Mouse (Mus musculus): Measurements from ENCODE around the gene Dnah8. TPM values are rescaled to one million over a fixed set of nuclear protein-coding genes. Genes with fewer than 3 reads are reported as not detected.
A peak's percentile ranks its signal among the peaks of the same experiment; 100 is the strongest.

Gene Dnah8
- polyA plus RNA-seq, 1 experiment from 2014 or later, result 0.58 TPM

DNA sequence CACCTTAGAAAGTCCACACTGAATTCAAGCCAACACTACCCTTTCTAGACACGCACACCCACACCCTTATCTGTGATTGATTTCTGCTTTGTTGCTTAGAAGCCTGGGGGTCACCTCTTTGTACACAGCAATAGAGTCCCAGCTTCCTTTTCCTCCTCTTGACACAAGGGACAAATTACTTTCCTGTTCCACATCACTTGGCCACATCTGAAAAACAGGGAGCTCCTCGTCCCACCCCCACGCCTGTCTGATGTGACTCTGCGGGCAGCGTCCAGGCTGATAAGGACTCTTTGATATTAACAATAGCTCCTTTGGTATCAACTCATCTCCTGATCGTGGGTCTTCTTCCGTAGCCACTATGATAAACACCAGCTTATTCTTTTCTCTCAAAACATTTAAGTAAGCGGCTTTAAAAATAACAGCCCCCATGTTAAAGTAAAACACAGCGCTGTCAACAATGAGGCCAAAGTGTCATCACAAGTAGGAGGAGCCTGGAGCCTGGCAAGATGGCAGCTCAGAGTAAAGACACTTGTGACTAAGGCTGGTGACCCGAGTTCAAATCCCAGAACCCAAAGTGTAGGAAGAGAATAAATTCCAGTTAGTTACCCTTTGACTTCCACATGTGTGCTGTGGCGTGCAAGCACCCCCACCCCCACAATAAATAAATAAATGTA is 234.6 kb downstream of the Dnah8 start:
- ATAC-seq (replicated peaks; ENCODE audit: low FRiP score, low TSS enrichment, low read depth) (no peak), DNase-seq (ENCODE audit: low spot score) (no peak)
- Histone ChIP-seq H3K27ac (ENCODE audit: low read depth) (no peak overlapping the region), H3K4me1 (replicated peaks; ENCODE audit: control insufficient read depth, insufficient read depth, low read length) (no peaks in the 10 kb centered on the region), H3K4me2 (ENCODE audit: low read length) (no peak overlapping the region), H3K36me3 (ENCODE audit: control insufficient read depth, insufficient read depth, low read length) (no peaks in the 10 kb centered on the region), H3K9me3 (ENCODE audit: control insufficient read depth, low read length) (no peaks in the 10 kb centered on the region), H3K27me3 (replicated peaks; ENCODE audit: control insufficient read depth, insufficient read depth, low read length) (no peaks in the 10 kb centered on the region), H3K9ac (ENCODE audit: low read length) (no peak overlapping the region), H3K4me3 (ENCODE audit: low read depth, low read length) (no peak overlapping the region)
- whole genome bisulfite sequencing, result 54% methylated on average over 11 of the region's 11 CpGs

DNA sequence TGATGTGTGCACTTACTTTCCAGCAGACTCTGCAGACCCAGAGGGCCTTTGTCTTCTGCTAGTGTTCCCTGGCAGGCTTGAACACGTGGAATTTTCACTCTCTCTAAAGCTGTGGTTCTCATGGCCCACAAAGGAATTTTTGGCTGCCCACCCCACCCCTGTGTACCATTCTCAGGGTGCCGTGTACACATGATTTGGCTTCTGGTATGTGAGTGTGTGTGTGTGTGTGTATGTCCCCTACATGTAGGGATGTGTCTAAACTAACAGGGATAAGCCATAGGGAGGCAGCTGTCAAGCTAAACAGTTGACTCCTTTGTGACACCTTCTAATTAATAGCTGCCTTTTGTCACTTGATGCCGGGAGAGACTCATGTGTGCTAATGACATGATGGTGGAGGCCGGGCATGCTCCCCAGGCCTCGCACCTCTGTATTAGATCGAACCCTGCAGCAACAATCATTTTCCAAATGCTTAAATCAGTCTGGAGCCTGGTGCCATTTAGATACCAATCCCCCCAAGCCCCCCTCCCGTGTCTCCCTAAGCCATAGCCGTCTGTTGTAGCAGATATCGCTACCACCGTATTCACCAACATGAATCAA is 235.9 kb downstream of the Dnah8 start:
- no peak for ATAC-seq (replicated peaks; ENCODE audit: low FRiP score, low TSS enrichment, low read depth)
- no peak overlapping the region for H3K9ac ChIP-seq (ENCODE audit: low read length)
- no peak overlapping the region for H3K27ac ChIP-seq (ENCODE audit: low read depth)
- WGBS, result 65% methylated on average over 10 of the region's 10 CpGs
- no peak overlapping the region for H3K4me2 ChIP-seq (ENCODE audit: low read length)
- H3K36me3 ChIP-seq (ENCODE audit: control insufficient read depth, insufficient read depth, low read length), result no peaks in the 10 kb centered on the region
- no peaks in the 10 kb centered on the region for H3K4me1 ChIP-seq (replicated peaks; ENCODE audit: control insufficient read depth, insufficient read depth, low read length)
- DNase-seq (ENCODE audit: low spot score), result no peak
- H3K27me3 ChIP-seq (replicated peaks; ENCODE audit: control insufficient read depth, insufficient read depth, low read length), result no peaks in the 10 kb centered on the region
- no peaks in the 10 kb centered on the region for H3K9me3 ChIP-seq (ENCODE audit: control insufficient read depth, low read length)
- no peak overlapping the region for H3K4me3 ChIP-seq (ENCODE audit: low read depth, low read length)

DNA sequence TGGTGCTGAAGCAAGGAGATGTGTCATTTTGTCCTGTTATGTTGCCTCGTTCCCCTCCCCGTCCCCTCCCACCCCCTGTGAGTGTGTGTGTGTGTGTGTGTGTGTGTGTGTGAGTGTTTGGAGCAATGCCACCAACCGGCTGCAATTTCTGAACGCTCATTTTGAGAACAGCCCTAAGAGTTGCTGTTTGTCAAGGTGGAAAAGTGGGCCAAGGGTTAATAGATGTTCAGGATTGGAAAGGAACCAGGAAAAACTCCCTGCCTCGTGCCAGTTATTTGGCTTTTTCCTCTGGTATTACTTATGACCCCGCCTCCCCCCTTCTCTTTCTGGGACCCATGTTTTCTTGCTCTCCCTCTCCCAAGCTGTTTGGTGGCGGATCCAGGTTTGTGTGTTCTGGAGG is 236.5 kb downstream of the Dnah8 start:
- WGBS, result 54% methylated on average over 7 of the region's 7 CpGs
- Histone ChIP-seq H3K27me3 (replicated peaks; ENCODE audit: control insufficient read depth, insufficient read depth, low read length) (no peaks in the 10 kb centered on the region), H3K9me3 (ENCODE audit: control insufficient read depth, low read length) (no peaks in the 10 kb centered on the region), H3K4me3 (ENCODE audit: low read depth, low read length) (no peak overlapping the region), H3K9ac (ENCODE audit: low read length) (no peak overlapping the region), H3K4me2 (ENCODE audit: low read length) (no peak overlapping the region), H3K27ac (ENCODE audit: low read depth) (no peak overlapping the region), H3K4me1 (replicated peaks; ENCODE audit: control insufficient read depth, insufficient read depth, low read length) (no peaks in the 10 kb centered on the region), H3K36me3 (ENCODE audit: control insufficient read depth, insufficient read depth, low read length) (no peaks in the 10 kb centered on the region)
- DNase-seq (ENCODE audit: low spot score) (no peak), ATAC-seq (replicated peaks; ENCODE audit: low FRiP score, low TSS enrichment, low read depth) (no peak)

DNA sequence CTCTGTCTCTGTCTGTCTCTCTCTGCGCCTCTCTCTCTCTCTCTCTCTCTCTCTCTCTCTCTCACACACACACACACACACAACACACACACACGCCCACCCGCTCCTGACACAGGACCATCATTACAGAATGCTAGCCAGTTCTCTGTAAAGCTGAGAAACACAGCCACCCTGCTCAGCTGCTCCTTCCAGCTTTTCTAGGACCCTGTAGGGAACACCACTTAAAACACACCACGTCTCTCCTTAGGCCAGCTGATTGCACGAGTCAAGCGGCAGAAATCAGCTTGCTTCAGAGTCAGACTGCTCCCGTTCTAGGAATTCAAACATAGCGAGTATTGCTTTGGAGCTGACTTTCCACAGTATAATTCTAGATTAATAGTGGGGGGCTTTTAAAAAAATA is 242.1 kb downstream of the Dnah8 start:
- H3K4me3 ChIP-seq (ENCODE audit: low read depth, low read length), result no peak overlapping the region
- 70% methylated on average over 8 of the region's 8 CpGs for WGBS
- no peaks in the 10 kb centered on the region for H3K27me3 ChIP-seq (replicated peaks; ENCODE audit: control insufficient read depth, insufficient read depth, low read length)
- no peaks in the 10 kb centered on the region for H3K9me3 ChIP-seq (ENCODE audit: control insufficient read depth, low read length)
- H3K4me1 ChIP-seq (replicated peaks; ENCODE audit: control insufficient read depth, insufficient read depth, low read length), result no peaks in the 10 kb centered on the region
- no peaks in the 10 kb centered on the region for H3K36me3 ChIP-seq (ENCODE audit: control insufficient read depth, insufficient read depth, low read length)
- no peak overlapping the region for H3K9ac ChIP-seq (ENCODE audit: low read length)
- no peak overlapping the region for H3K27ac ChIP-seq (ENCODE audit: low read depth)
- no peak overlapping the region for H3K4me2 ChIP-seq (ENCODE audit: low read length)
- DNase-seq (ENCODE audit: low spot score) (no peak), ATAC-seq (replicated peaks; ENCODE audit: low FRiP score, low TSS enrichment, low read depth) (no peak)

DNA sequence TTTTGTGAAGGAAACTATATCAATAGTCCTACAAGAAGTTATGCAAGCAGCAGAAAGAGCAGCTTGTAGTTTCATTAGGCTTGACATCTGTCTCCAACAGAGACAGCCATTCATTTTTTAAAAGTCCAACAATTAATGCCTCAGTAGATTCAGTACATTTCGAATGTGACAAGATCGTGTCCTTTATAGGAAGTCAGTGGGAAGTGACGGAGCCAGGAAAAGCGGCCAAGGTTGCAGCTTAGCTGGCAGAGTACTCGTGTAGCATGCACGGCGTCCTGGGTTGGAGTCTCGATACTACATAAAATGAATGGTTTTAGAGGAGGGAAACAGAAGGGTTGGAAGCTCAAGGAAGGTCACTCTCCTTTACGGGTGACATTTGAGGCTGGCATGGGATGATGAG is 242.8 kb downstream of the Dnah8 start:
- no peaks in the 10 kb centered on the region for H3K4me1 ChIP-seq (replicated peaks; ENCODE audit: control insufficient read depth, insufficient read depth, low read length)
- no peaks in the 10 kb centered on the region for H3K36me3 ChIP-seq (ENCODE audit: control insufficient read depth, insufficient read depth, low read length)
- H3K4me3 ChIP-seq (ENCODE audit: low read depth, low read length), result no peak overlapping the region
- 86% methylated on average over 9 of the region's 9 CpGs for WGBS
- no peak overlapping the region for H3K27ac ChIP-seq (ENCODE audit: low read depth)
- no peak overlapping the region for H3K4me2 ChIP-seq (ENCODE audit: low read length)
- no peaks in the 10 kb centered on the region for H3K9me3 ChIP-seq (ENCODE audit: control insufficient read depth, low read length)
- DNase-seq (ENCODE audit: low spot score), result no peak
- no peak overlapping the region for H3K9ac ChIP-seq (ENCODE audit: low read length)
- no peak for ATAC-seq (replicated peaks; ENCODE audit: low FRiP score, low TSS enrichment, low read depth)
- H3K27me3 ChIP-seq (replicated peaks; ENCODE audit: control insufficient read depth, insufficient read depth, low read length), result no peaks in the 10 kb centered on the region

DNA sequence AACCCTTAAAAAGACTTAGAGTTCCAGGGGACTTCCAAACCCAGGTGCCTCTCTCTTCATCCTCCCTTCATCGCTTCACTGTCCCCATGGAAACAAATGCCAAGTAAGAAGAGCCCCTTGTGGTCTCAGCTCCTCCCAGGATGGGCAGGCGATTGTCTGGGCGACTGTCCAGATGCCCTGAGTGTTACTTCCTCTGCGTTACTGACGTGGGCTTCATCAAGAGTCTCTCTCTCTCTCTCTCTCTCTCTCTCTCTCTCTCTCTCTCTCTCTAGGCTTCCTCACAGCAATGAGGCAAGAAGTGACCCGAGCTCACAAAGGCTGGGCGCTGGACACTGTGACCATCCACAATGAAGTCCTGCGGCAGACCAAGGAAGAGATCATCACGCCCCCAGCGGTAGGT is 246.9 kb downstream of the Dnah8 start:
- Histone ChIP-seq H3K4me2 (ENCODE audit: low read length) (no peak overlapping the region), H3K4me3 (ENCODE audit: low read depth, low read length) (no peak overlapping the region), H3K27me3 (replicated peaks; ENCODE audit: control insufficient read depth, insufficient read depth, low read length) (no peaks in the 10 kb centered on the region), H3K36me3 (ENCODE audit: control insufficient read depth, insufficient read depth, low read length) (no peaks in the 10 kb centered on the region), H3K4me1 (replicated peaks; ENCODE audit: control insufficient read depth, insufficient read depth, low read length) (no peaks in the 10 kb centered on the region), H3K9ac (ENCODE audit: low read length) (no peak overlapping the region), H3K9me3 (ENCODE audit: control insufficient read depth, low read length) (no peaks in the 10 kb centered on the region), H3K27ac (ENCODE audit: low read depth) (no peak overlapping the region)
- 33% methylated on average over 10 of the region's 10 CpGs for WGBS
- DNase-seq (ENCODE audit: low spot score) (no peak), ATAC-seq (replicated peaks; ENCODE audit: low FRiP score, low TSS enrichment, low read depth) (no peak)

DNA sequence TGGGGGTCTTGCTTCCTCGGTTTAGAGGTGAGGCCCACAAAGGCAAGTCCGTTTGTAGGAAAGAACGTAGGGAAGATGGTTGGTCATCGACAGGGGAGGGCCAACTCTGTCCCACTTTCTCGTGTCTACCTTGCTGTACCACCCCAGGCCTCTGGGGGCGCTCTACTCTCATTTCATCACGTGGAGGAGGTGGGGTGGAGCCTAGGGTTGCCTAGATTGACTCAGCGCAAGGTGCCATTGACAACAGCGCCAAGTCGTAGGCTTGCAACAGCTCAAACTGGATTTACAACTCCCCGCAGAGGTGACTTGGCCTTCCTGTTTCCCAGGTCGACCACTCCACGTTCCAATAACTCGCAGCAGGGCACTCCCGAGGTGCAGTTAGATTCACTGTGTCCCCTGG is 250.1 kb downstream of the Dnah8 start:
- 58% methylated on average over 15 of the region's 15 CpGs for WGBS
- no peak for ATAC-seq (replicated peaks; ENCODE audit: low FRiP score, low TSS enrichment, low read depth)
- Histone ChIP-seq H3K4me3 (ENCODE audit: low read depth, low read length) (no peak overlapping the region), H3K9ac (ENCODE audit: low read length) (no peak overlapping the region), H3K4me1 (replicated peaks; ENCODE audit: control insufficient read depth, insufficient read depth, low read length) (no peaks in the 10 kb centered on the region), H3K27me3 (replicated peaks; ENCODE audit: control insufficient read depth, insufficient read depth, low read length) (no peaks in the 10 kb centered on the region), H3K4me2 (ENCODE audit: low read length) (peak overlapping the region; percentile 11; the same call in 1 of the 2 replicates), H3K36me3 (ENCODE audit: control insufficient read depth, insufficient read depth, low read length) (no peaks in the 10 kb centered on the region), H3K27ac (ENCODE audit: low read depth) (no peak overlapping the region), H3K9me3 (ENCODE audit: control insufficient read depth, low read length) (no peaks in the 10 kb centered on the region)
- no peak for DNase-seq (ENCODE audit: low spot score)

DNA sequence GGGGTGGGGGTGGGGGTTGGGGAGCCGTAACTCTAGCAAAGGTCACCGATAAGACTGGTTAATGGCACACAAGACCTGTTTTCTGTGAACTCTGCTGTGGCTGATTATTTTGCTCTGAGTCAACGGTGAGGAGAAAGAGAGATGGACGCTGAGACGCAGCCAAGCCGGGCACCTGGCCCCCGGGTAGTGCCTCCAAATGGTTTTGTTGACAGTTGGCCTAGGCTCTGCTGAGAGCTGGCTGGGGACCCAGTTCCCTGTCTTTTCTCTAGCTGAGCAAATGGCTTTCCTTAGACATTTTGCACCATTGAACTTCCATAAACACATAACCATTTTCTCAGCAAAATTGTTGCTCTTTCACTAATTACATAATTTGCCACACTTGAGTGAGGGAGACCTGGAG is 253.3 kb downstream of the Dnah8 start:
- ATAC-seq (replicated peaks; ENCODE audit: low FRiP score, low TSS enrichment, low read depth) (no peak), DNase-seq (ENCODE audit: low spot score) (no peak)
- H3K27me3 ChIP-seq (replicated peaks; ENCODE audit: control insufficient read depth, insufficient read depth, low read length), result no peaks in the 10 kb centered on the region
- H3K4me1 ChIP-seq (replicated peaks; ENCODE audit: control insufficient read depth, insufficient read depth, low read length), result no peaks in the 10 kb centered on the region
- no peaks in the 10 kb centered on the region for H3K36me3 ChIP-seq (ENCODE audit: control insufficient read depth, insufficient read depth, low read length)
- no peak overlapping the region for H3K9ac ChIP-seq (ENCODE audit: low read length)
- no peak overlapping the region for H3K27ac ChIP-seq (ENCODE audit: low read depth)
- no peak overlapping the region for H3K4me2 ChIP-seq (ENCODE audit: low read length)
- no peaks in the 10 kb centered on the region for H3K9me3 ChIP-seq (ENCODE audit: control insufficient read depth, low read length)
- H3K4me3 ChIP-seq (ENCODE audit: low read depth, low read length), result no peak overlapping the region
- 54% methylated on average over 7 of the region's 7 CpGs for WGBS

DNA sequence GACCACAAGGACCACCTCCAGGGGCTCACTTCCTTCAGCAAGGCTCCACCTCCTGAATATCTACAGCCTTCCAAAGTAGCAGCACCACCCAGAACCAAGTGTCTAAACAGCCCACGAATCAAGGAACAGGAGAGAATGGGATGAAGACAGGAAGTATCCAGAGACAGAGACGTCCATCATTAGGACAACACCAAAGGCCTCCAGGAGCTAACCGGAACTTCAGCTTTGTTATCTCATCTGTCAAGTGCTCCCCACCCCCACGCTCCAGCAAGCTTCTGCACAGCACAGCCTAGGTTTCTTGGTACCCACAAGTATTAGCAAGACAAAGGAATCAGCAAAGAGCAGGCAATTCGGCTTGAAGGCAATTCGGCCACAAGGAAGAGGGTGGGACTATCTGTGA is 254.5 kb downstream of the Dnah8 start:
- no peaks in the 10 kb centered on the region for H3K4me1 ChIP-seq (replicated peaks; ENCODE audit: control insufficient read depth, insufficient read depth, low read length)
- DNase-seq (ENCODE audit: low spot score), result no peak
- H3K27ac ChIP-seq (ENCODE audit: low read depth), result no peak overlapping the region
- no peak overlapping the region for H3K4me3 ChIP-seq (ENCODE audit: low read depth, low read length)
- H3K9me3 ChIP-seq (ENCODE audit: control insufficient read depth, low read length), result no peaks in the 10 kb centered on the region
- no peak overlapping the region for H3K9ac ChIP-seq (ENCODE audit: low read length)
- H3K36me3 ChIP-seq (ENCODE audit: control insufficient read depth, insufficient read depth, low read length), result no peaks in the 10 kb centered on the region
- no peak for ATAC-seq (replicated peaks; ENCODE audit: low FRiP score, low TSS enrichment, low read depth)
- WGBS, result 33% methylated on average over 6 of the region's 6 CpGs
- no peak overlapping the region for H3K4me2 ChIP-seq (ENCODE audit: low read length)
- H3K27me3 ChIP-seq (replicated peaks; ENCODE audit: control insufficient read depth, insufficient read depth, low read length), result no peaks in the 10 kb centered on the region
